Mouse (Mus musculus) midbrain, embryonic 14.5 days (tissue): ENCODE data around the gene Sema4a. TPM values are rescaled to one million over a fixed set of nuclear protein-coding genes. Genes with fewer than 3 reads are reported as not detected.
"Not testable (repeated sequence)": the region's sequence is repeated elsewhere in the genome, so short reads cannot be mapped to it uniquely, and the experiment has no call there.

Experiments
- ATAC-seq: fragments of 200-750 bp; cut with Nextera tagmentation; 2 replicates; pipeline ENCODE4 v1.8.0; 2017; ENCODE audit warnings: moderate number of reproducible peaks, moderate library complexity; ENCODE audit not compliant: low FRiP score, low TSS enrichment
- DNase-seq: peaks from one replicate; pipeline ENCODE4 v3.0.0-alpha.2; 2015
- H3K27ac ChIP-seq: fragments of 300-500 bp; sonication (generic); replicated peaks from 2 replicates; pipeline ENCODE4 v1.5.1; 2014; ENCODE audit warnings: mild to moderate bottlenecking, low read depth, low read length, moderate library complexity
- H3K27me3 ChIP-seq: fragments of 300-500 bp; sonication (generic); 2 replicates; pipeline ENCODE4 v1.6.1; 2014; ENCODE audit warnings: low read length, control low read depth, mixed read lengths; ENCODE audit not compliant: control insufficient read depth, insufficient read depth
- H3K36me3 ChIP-seq: fragments of 300-500 bp; sonication (generic); 2 replicates; pipeline ENCODE4 v1.6.1; 2014; ENCODE audit warnings: low read length, control low read depth; ENCODE audit not compliant: control insufficient read depth, insufficient read depth
- H3K4me1 ChIP-seq: fragments of 300-500 bp; sonication (generic); 2 replicates; pipeline ENCODE4 v1.6.1; 2014; ENCODE audit warnings: mild to moderate bottlenecking, antibody characterized with exemption, low read length, control low read depth; ENCODE audit not compliant: control insufficient read depth, insufficient read depth
- H3K4me2 ChIP-seq: fragments of 300-500 bp; sonication (generic); 2 replicates; pipeline ENCODE4 v1.6.1; 2014; ENCODE audit warnings: mild to moderate bottlenecking, low read length, moderate library complexity
- H3K4me3 ChIP-seq: fragments of 300-500 bp; sonication (generic); replicated peaks from 2 replicates; pipeline ENCODE4 v1.5.1; 2014; ENCODE audit warnings: low read depth, low read length
- H3K9ac ChIP-seq: fragments of 300-500 bp; sonication (generic); replicated peaks from 2 replicates; pipeline ENCODE4 v1.6.1; 2014; ENCODE audit warnings: mild to moderate bottlenecking, low read length, moderate library complexity
- H3K9me3 ChIP-seq: fragments of 300-500 bp; sonication (generic); 2 replicates; pipeline ENCODE4 v1.6.1; 2016; ENCODE audit warnings: low read length, control low read depth, mixed read lengths; ENCODE audit not compliant: control insufficient read depth
- WGBS: fragments of 180-500 bp; shearing (Covaris S2); extraction: QIAGEN DNeasy Blood & Tissue Kit; methylation state at CpG from one replicate; pipeline ENCODE4 v1.1.7; 2014; 5-methylcytosine and 5-hydroxymethylcytosine counted together
- polyA plus RNA-seq: library from polyadenylated mRNA; unstranded; fragments of >200 nt; fragmentation: Nextera tagmentation; extraction: Ambion mirVana; gene quantifications from 2 replicates; pipeline ENCODE4 v1.2.1, GENCODE M21; 2014

The Sema4a gene
- polyA plus RNA-seq, 1 experiment from 2014 or later, result 28.8 TPM

DNA sequence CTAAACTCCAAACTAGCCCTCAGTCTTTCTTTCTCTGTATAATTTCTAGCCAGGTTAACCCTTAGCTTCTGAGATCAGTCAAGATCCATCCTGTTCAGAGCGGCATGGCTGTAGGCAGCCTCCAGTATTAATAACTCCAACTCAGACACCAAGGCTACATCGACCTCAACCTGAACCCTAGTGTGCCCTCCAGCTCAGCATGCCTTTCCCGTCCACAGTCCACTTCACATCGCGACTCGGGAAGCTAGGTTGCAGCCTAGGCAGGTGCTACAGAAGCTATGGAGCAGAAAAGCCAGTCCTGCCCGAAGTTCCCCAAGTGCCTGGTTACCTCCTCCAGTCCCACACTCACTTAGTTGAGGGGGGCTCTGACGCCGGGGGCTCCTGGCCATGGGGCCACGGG is 23.5 kb downstream of the Sema4a start:
- Histone ChIP-seq H3K4me2 (peak overlapping the region; percentile 46; the same call in 1 of the 2 replicates), H3K36me3 (peaks cover 63% of the 10 kb centered on the region), H3K27ac (no peak overlapping the region), H3K4me1 (peaks cover 3% of the 10 kb centered on the region; the same call in 1 of the 2 replicates), H3K9ac (no peak overlapping the region), H3K4me3 (no peak overlapping the region), H3K27me3 (no peaks in the 10 kb centered on the region), H3K9me3 (no peaks in the 10 kb centered on the region)
- no peak for DNase-seq
- no peak for ATAC-seq
- WGBS, result 84% methylated on average over 10 of the region's 10 CpGs

DNA sequence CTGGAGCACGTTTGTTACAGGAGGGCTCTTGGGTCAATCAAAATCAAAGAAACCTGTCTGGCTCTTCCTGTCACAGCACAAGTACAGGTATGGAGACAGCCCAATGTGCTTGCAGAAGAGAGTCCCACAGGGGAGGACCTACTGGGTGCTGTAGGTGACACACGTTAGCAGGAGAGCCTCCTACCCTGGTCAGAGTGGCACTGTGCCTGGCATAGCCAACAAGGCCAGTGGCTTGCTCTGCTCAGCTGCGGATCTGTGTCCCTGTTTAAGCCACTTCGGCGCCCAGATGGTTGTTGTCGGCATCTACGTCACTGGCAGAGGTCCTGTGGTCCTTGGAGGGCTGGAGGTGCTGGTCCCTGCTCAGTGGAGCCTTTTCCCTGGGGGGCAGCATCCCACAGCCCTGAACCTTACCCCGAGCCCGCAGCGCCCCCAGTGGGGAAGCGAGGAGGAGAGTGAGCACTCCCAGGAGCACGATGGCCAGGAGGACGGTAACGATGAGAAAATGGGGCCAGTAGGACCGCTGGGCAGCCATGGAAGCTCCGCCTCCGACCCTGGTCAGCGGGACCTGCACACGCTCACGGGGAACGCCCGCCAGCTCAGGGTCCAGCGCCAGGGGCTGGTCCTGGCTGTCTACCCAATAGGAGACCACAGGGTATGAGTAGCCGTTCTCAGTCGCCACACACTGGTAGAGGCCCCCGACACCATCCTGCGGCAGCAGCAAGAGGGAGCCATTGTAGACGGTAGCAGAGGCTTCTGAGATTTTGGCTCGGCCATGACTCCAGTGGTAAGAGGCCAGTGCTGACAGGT is 24.4 kb downstream of the Sema4a start:
- Histone ChIP-seq H3K4me3 (peak overlapping the region; percentile 14; the same call in 1 of the 2 replicates), H3K4me2 (peak overlapping the region; percentile 46), H3K27ac (no peak overlapping the region), H3K9ac (no peak overlapping the region; the same call in 1 of the 2 replicates), H3K4me1 (peaks cover 3% of the 10 kb centered on the region; the same call in 1 of the 2 replicates), H3K27me3 (no peaks in the 10 kb centered on the region), H3K9me3 (no peaks in the 10 kb centered on the region), H3K36me3 (peaks cover 62% of the 10 kb centered on the region)
- 11% methylated on average over 29 of the region's 29 CpGs for WGBS
- peak; percentile 62 for DNase-seq
- peak; percentile 72 for ATAC-seq

DNA sequence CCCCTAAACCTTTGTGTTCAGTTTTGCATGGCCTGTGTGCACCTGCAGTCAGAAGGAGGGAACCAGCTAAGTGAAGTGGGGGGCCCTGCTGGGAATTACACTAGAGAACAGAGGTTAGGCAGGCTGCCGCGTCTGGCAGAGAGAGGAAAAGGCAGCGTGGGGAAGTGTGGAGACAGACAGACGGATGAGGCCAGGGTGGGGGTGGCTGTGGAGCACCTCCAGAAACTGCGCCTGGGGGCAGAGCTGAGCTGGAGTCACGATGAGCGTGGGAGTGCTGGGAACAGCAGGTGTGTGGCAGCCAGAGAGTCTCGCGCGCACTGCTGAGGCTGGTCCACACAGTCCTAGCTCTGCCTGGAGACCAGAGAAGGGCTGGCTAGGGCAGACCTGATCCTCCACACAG is 25.5 kb downstream of the Sema4a start:
- Histone ChIP-seq H3K36me3 (peaks cover 55% of the 10 kb centered on the region), H3K9me3 (no peaks in the 10 kb centered on the region), H3K4me2 (no peak overlapping the region), H3K27me3 (no peaks in the 10 kb centered on the region), H3K4me3 (no peak overlapping the region), H3K27ac (no peak overlapping the region), H3K4me1 (no peaks in the 10 kb centered on the region), H3K9ac (no peak overlapping the region)
- DNase-seq, result no peak
- no peak for ATAC-seq
- 65% methylated on average over 10 of the region's 10 CpGs for WGBS

DNA sequence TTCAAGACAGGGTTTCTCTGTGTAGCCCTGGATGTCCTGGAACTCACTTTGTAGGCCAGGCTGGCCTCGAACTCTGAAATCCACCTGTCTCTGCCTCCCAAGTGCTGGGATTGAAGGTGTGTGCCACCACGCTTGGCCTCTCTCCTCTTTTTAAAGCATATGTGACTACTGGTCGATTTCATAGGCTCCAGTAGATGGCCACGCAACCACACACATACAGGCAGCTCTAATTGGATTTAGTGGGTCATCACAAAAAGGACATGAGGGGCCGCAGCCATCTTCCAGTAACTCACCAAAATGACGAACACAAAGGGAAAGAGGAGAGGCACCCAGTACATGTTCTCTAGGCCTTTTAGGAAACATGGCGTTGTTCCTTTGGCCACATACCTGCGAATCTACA is 32.3 kb downstream of the Sema4a start:
- H3K36me3 ChIP-seq, H3K9ac ChIP-seq, ATAC-seq, H3K9me3 ChIP-seq, H3K27me3 ChIP-seq, H3K4me3 ChIP-seq, H3K4me1 ChIP-seq, H3K4me2 ChIP-seq, H3K27ac ChIP-seq, DNase-seq: not testable (repeated sequence)
- 72% methylated on average over 8 of the region's 8 CpGs for WGBS

DNA sequence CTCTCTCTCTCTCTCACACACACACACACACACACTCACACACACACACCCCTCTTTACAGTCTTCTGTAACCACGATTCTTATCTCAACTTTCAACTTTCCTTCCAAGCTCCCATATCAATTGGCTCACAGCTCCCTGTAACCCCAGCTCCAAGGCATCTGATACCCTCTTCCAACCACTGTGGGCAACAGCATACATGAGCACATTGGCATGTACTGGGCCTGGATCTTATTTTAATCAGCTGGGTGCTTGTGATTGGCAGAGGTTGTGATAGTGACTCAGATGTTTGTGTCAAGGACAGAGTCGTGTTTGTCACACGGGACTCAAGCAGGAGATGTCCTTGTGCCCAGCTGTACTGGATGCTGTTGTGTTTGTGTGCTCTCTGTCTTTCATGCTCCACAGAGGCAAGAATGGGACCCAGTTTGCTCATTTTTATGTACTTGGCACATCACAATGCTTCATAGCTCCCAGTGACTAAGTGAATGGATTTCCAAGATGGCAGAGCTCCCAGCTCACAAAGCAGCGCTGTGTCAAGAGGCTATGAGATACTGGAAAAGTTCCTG is 33.6 kb downstream of the Sema4a start:
- H3K4me1 ChIP-seq, result peaks cover 12% of the 10 kb centered on the region
- no peak for ATAC-seq
- no peak overlapping the region for H3K4me3 ChIP-seq
- no peaks in the 10 kb centered on the region for H3K27me3 ChIP-seq
- no peaks in the 10 kb centered on the region for H3K36me3 ChIP-seq
- no peak overlapping the region for H3K27ac ChIP-seq
- H3K9ac ChIP-seq, result no peak overlapping the region
- WGBS, result 88% methylated on average over 4 of the region's 4 CpGs
- DNase-seq, result no peak
- H3K4me2 ChIP-seq, result no peak overlapping the region
- H3K9me3 ChIP-seq, result no peaks in the 10 kb centered on the region

DNA sequence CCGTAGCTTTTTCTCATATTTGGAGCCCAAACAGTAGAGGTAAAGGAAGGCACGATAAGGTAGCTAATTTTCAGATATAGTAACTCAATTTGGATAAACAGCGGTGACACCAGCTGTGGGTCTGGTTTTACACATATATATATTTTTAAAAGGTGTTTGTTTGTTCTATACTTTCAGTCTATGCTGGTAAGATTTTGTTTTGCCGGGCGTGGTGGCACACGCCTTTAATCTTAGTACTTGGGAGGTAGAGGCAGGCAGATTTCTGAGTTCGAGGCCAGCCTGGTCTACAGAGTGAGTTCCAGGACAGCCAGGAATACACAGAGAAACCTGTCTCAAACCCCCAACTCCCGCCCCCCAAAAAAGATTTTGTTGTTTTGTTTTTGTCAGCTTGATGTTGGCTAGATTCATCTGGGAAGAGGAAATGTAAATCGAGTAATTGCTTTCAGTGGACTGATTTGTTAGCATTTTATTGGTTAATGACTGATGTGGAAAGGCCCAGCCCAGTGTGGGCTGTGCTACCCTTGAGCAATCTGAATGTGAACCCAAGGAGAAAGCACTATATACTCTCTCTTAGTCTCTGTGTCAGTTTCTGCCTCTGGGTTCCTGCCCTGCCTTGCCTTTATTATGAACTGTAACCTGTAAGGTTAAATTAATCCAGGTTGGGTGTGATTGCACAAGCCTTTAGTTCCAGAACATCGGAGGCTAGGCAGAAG is 35.1 kb downstream of the Sema4a start:
- peaks cover 6% of the 10 kb centered on the region for H3K36me3 ChIP-seq
- DNase-seq, result no peak
- H3K27me3 ChIP-seq, result no peaks in the 10 kb centered on the region
- no peak overlapping the region for H3K4me3 ChIP-seq
- H3K9ac ChIP-seq, result no peak overlapping the region
- peak overlapping the region; percentile 76; the same call in 1 of the 2 replicates for H3K4me2 ChIP-seq
- H3K27ac ChIP-seq, result no peak overlapping the region
- no peak for ATAC-seq
- H3K9me3 ChIP-seq, result no peaks in the 10 kb centered on the region
- H3K4me1 ChIP-seq, result peaks cover 12% of the 10 kb centered on the region
- WGBS, result 87% methylated on average over 10 of the region's 10 CpGs

DNA sequence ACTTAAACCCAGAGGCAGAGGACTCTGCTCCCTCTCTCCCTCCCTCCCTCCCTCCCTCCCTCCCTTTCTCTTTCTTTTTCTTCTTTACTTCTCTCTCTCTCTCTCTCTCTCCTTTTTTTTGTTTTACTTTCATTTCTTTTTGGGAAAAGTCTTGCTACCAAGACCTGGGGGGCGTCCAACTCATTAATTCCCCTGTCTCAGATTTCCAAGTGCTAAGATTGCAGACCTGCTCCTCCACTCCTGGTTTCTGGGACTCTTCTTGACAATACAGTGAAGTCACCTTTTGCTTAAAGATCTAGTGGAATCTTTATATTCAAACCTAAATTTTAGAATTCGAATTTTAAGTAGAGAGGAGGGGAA is 35.7 kb downstream of the Sema4a start:
- H3K27ac ChIP-seq, result no peak overlapping the region

DNA sequence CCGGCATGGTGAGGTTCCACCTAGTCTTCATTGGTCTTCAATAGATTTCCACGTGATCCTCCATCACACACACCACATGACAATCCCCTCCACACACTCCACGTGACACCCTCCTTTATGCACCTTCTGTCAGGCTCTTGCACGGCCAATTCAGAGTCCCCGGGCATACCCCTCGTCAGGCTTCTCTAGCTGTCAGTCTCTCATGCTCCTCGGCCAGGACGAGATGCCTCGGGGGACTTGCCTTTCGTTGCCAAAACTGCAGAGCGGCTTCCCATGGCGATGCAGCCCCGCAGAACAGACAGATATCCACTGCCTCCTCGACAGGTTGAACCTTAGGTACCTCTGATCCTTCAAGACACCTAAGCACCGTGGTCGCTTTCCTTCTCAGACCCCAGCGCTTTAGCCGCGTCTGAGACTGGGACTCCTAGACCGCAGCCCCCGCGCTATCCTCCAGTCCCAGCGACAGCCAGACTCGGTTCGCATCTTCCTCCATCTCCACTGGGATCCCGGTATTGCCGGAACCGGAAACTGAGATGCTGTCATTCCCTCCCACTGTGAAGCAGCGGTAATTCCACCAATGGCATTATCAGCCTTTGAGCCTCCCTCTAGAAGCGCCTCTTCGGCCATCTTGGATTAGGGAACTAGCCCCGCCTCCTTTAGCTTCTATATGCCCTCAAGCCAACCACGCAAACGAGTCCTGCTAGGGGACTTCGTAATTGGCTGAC is 36.2 kb downstream of the Sema4a start, which contains the start of gene Slc25a44:
Gene Slc25a44, minus strand, starts transcription at position 535 of the 725 bp plus-strand sequence.
- DNase-seq, result peak; percentile 99
- H3K9me3 ChIP-seq, result no peaks in the 10 kb centered on the region
- ATAC-seq, result peak; percentile 97
- under 1% methylated on average over 35 of the region's 35 CpGs for WGBS
- H3K4me2 ChIP-seq, result peak within 1 kb of the TSS; percentile 76
- H3K27ac ChIP-seq, result peak within 1 kb of the TSS; percentile 73
- H3K4me3 ChIP-seq, result peak within 1 kb of the TSS; percentile 61
- peaks cover 12% of the 10 kb centered on the region for H3K4me1 ChIP-seq
- H3K9ac ChIP-seq, result peak within 1 kb of the TSS; percentile 64
- H3K27me3 ChIP-seq, result no peaks in the 10 kb centered on the region
- H3K36me3 ChIP-seq, result peaks cover 17% of the 10 kb centered on the region

More for the DNA sequence above, 35.7 kb downstream of the Sema4a start:
- no peaks in the 10 kb centered on the region for H3K9me3 ChIP-seq
- H3K9ac ChIP-seq, result no peak overlapping the region
- H3K4me2 ChIP-seq, result peak overlapping the region; percentile 76
- peaks cover 12% of the 10 kb centered on the region for H3K4me1 ChIP-seq
- H3K36me3 ChIP-seq, result peaks cover 11% of the 10 kb centered on the region
- DNase-seq (no peak), ATAC-seq (peak; percentile 28; the same call in 1 of the 2 replicates)
- no peak overlapping the region; the same call in 1 of the 2 replicates for H3K4me3 ChIP-seq
- no peaks in the 10 kb centered on the region for H3K27me3 ChIP-seq
- WGBS, result 8% methylated on average over 2 of the region's 2 CpGs
